Mouse (Mus musculus) intestine, embryonic 16.5 days (tissue): Measurements from ENCODE around the gene Bola2. TPM values are rescaled to one million over a fixed set of nuclear protein-coding genes. Genes with fewer than 3 reads are reported as not detected.
"Not testable (repeated sequence)": the region's sequence is repeated elsewhere in the genome, so short reads cannot be mapped to it uniquely, and the experiment has no call there.

Experiments
- ATAC-seq: fragments of 200-750 bp; cut with Nextera tagmentation; 2 replicates; pipeline ENCODE4 v1.8.0; 2017; ENCODE audit warnings: moderate TSS enrichment, moderate library complexity
- H3K27ac ChIP-seq: fragments of 300-500 bp; sonication (generic); 2 replicates; pipeline ENCODE4 v1.5.1; 2014; ENCODE audit warnings: mild to moderate bottlenecking, low read length
- H3K27me3 ChIP-seq: fragments of 300-500 bp; sonication (generic); replicated peaks from 2 replicates; pipeline ENCODE4 v1.6.1; 2014; ENCODE audit warnings: low read length, control low read depth, mixed read lengths; ENCODE audit not compliant: control insufficient read depth, insufficient read depth
- H3K36me3 ChIP-seq: fragments of 300-500 bp; sonication (generic); 2 replicates; pipeline ENCODE4 v1.6.1; 2014; ENCODE audit warnings: low read length, control low read depth; ENCODE audit not compliant: control insufficient read depth, insufficient read depth
- H3K4me1 ChIP-seq: fragments of 300-500 bp; sonication (generic); 2 replicates; pipeline ENCODE4 v1.6.1; 2014; ENCODE audit warnings: low read length, control low read depth, mixed read lengths; ENCODE audit not compliant: control insufficient read depth, insufficient read depth
- H3K4me2 ChIP-seq: fragments of 300-500 bp; sonication (generic); 2 replicates; pipeline ENCODE4 v1.6.1; 2014; ENCODE audit warnings: low read depth, low read length, control low read depth
- H3K4me3 ChIP-seq: fragments of 300-500 bp; sonication (generic); 2 replicates; pipeline ENCODE4 v1.5.1; 2014; ENCODE audit warnings: mild to moderate bottlenecking, low read length
- H3K9ac ChIP-seq: fragments of 300-500 bp; sonication (generic); 2 replicates; pipeline ENCODE4 v1.6.1; 2014; ENCODE audit warnings: low read depth, low read length
- H3K9me3 ChIP-seq: fragments of 300-500 bp; sonication (generic); 2 replicates; pipeline ENCODE4 v1.6.1; 2016; ENCODE audit warnings: low read length, control low read depth; ENCODE audit not compliant: control insufficient read depth
- WGBS: fragments of 180-500 bp; shearing (Covaris S2); extraction: QIAGEN DNeasy Blood & Tissue Kit; methylation state at CpG from one replicate; pipeline ENCODE4 v1.1.7; 2014; 5-methylcytosine and 5-hydroxymethylcytosine counted together
- polyA plus RNA-seq: library from polyadenylated mRNA; unstranded; fragments of >200 nt; fragmentation: Nextera tagmentation; extraction: Ambion mirVana; gene quantifications from 2 replicates; pipeline ENCODE4 v1.2.1, GENCODE M21; 2015

Bola2 gene
- polyA plus RNA-seq, 1 experiment from 2014 or later, result 111 TPM

- Histone ChIP-seq H3K9me3 (no peaks in the 10 kb centered on the region), H3K27ac (no peak overlapping the region), H3K4me3 (no peak overlapping the region), H3K9ac (no peak overlapping the region), H3K36me3 (no peaks in the 10 kb centered on the region), H3K4me1 (no peaks in the 10 kb centered on the region), H3K27me3 (no peaks in the 10 kb centered on the region), H3K4me2 (no peak overlapping the region)
- 72% methylated on average over 3 of the region's 3 CpGs for WGBS
- ATAC-seq, result no peak
Measured at GRCm38 (mm10) chr7:126711910-126712309, 16.7 kb downstream of the Bola2 start.

- no peak overlapping the region for H3K4me3 ChIP-seq
- no peaks in the 10 kb centered on the region for H3K9me3 ChIP-seq
- no peak overlapping the region for H3K27ac ChIP-seq
- H3K9ac ChIP-seq, result no peak overlapping the region
- no peak for ATAC-seq
- H3K4me1 ChIP-seq, result no peaks in the 10 kb centered on the region
- H3K27me3 ChIP-seq, result no peaks in the 10 kb centered on the region
- no peaks in the 10 kb centered on the region for H3K36me3 ChIP-seq
- 86% methylated on average over 4 of the region's 4 CpGs for WGBS
- no peak overlapping the region for H3K4me2 ChIP-seq
Measured at GRCm38 (mm10) chr7:126715679-126716078, 20.5 kb downstream of the Bola2 start.

- H3K4me3 ChIP-seq, result no peak overlapping the region
- 64% methylated on average over 3 of the region's 3 CpGs for WGBS
- no peaks in the 10 kb centered on the region for H3K9me3 ChIP-seq
- no peak overlapping the region for H3K4me2 ChIP-seq
- no peaks in the 10 kb centered on the region for H3K4me1 ChIP-seq
- no peaks in the 10 kb centered on the region for H3K36me3 ChIP-seq
- no peak overlapping the region for H3K9ac ChIP-seq
- ATAC-seq, result no peak
- H3K27ac ChIP-seq, result no peak overlapping the region
- H3K27me3 ChIP-seq, result no peaks in the 10 kb centered on the region
Measured at GRCm38 (mm10) chr7:126717566-126717965, 22.4 kb downstream of the Bola2 start.

- Histone ChIP-seq H3K4me2 (no peak overlapping the region), H3K27ac (no peak overlapping the region), H3K9me3 (no peaks in the 10 kb centered on the region), H3K36me3 (no peaks in the 10 kb centered on the region), H3K9ac (no peak overlapping the region), H3K4me3 (no peak overlapping the region), H3K4me1 (no peaks in the 10 kb centered on the region), H3K27me3 (no peaks in the 10 kb centered on the region)
- 91% methylated on average over 5 of the region's 5 CpGs for WGBS
- ATAC-seq, result no peak
Measured at GRCm38 (mm10) chr7:126718787-126719337, 23.7 kb downstream of the Bola2 start.

- H3K27ac ChIP-seq, result no peak overlapping the region
- no peaks in the 10 kb centered on the region for H3K4me1 ChIP-seq
- H3K4me2 ChIP-seq, result no peak overlapping the region
- 89% methylated on average over 13 of the region's 13 CpGs for WGBS
- H3K9ac ChIP-seq, result no peak overlapping the region
- ATAC-seq, result no peak
- no peak overlapping the region for H3K4me3 ChIP-seq
- no peaks in the 10 kb centered on the region for H3K9me3 ChIP-seq
- no peaks in the 10 kb centered on the region for H3K36me3 ChIP-seq
- H3K27me3 ChIP-seq, result no peaks in the 10 kb centered on the region
Measured at GRCm38 (mm10) chr7:126721635-126722034, 26.4 kb downstream of the Bola2 start.

GRCm38 (mm10) chr7:126725077-126725476 lies 29.9 kb downstream of the Bola2 start:
- Histone ChIP-seq H3K4me2 (no peak overlapping the region), H3K36me3 (no peaks in the 10 kb centered on the region), H3K4me3 (no peak overlapping the region), H3K27ac (no peak overlapping the region), H3K4me1 (no peaks in the 10 kb centered on the region), H3K9ac (no peak overlapping the region), H3K27me3 (no peaks in the 10 kb centered on the region), H3K9me3 (no peaks in the 10 kb centered on the region)
- WGBS, result 68% methylated on average over 3 of the region's 3 CpGs
- no peak for ATAC-seq

- H3K36me3 ChIP-seq, result no peaks in the 10 kb centered on the region
- no peaks in the 10 kb centered on the region for H3K4me1 ChIP-seq
- WGBS, result 74% methylated on average over 5 of the region's 5 CpGs
- H3K27me3 ChIP-seq, result no peaks in the 10 kb centered on the region
- no peaks in the 10 kb centered on the region for H3K9me3 ChIP-seq
- H3K4me2 ChIP-seq, result no peak overlapping the region
- H3K4me3 ChIP-seq, result no peak overlapping the region
- H3K27ac ChIP-seq, result no peak overlapping the region
- no peak overlapping the region for H3K9ac ChIP-seq
- no peak for ATAC-seq
Measured at GRCm38 (mm10) chr7:126725667-126726066, 30.5 kb downstream of the Bola2 start.

GRCm38 (mm10) chr7:126730256-126730789 lies 35.1 kb downstream of the Bola2 start:
- not testable (repeated sequence) for H3K36me3 ChIP-seq, H3K4me1 ChIP-seq, H3K9ac ChIP-seq, H3K27ac ChIP-seq, H3K4me2 ChIP-seq, H3K27me3 ChIP-seq, H3K9me3 ChIP-seq, ATAC-seq, H3K4me3 ChIP-seq
- 74% methylated on average over 4 of the region's 4 CpGs for WGBS

- Histone ChIP-seq H3K4me3 (no peak overlapping the region), H3K9me3 (no peaks in the 10 kb centered on the region), H3K4me1 (no peaks in the 10 kb centered on the region), H3K4me2 (no peak overlapping the region), H3K36me3 (no peaks in the 10 kb centered on the region), H3K27ac (no peak overlapping the region), H3K9ac (no peak overlapping the region), H3K27me3 (no peaks in the 10 kb centered on the region)
- WGBS, result 81% methylated on average over 8 of the region's 8 CpGs
- no peak for ATAC-seq
Measured at GRCm38 (mm10) chr7:126736122-126736521, 40.9 kb downstream of the Bola2 start.

- Histone ChIP-seq H3K4me1 (no peaks in the 10 kb centered on the region), H3K9ac (no peak overlapping the region), H3K36me3 (no peaks in the 10 kb centered on the region), H3K27me3 (no peaks in the 10 kb centered on the region), H3K4me3 (no peak overlapping the region), H3K4me2 (no peak overlapping the region), H3K9me3 (no peaks in the 10 kb centered on the region), H3K27ac (no peak overlapping the region)
- ATAC-seq, result no peak
- WGBS, result 87% methylated on average over 17 of the region's 17 CpGs
Measured at GRCm38 (mm10) chr7:126739551-126739950, 44.4 kb downstream of the Bola2 start.
